Mouse (Mus musculus): ENCODE data around the gene Gm17428.
"Not testable (repeated sequence)": the region's sequence is repeated elsewhere in the genome, so short reads cannot be mapped to it uniquely, and the experiment has no call there.

The Gm17428 gene

GRCm38 (mm10) chr14:54989886-54990441 lies 13.2 kb downstream of the Gm17428 start:
- DNase-seq (ENCODE audit: low spot score) = no peak

- DNase-seq (ENCODE audit: low spot score) = no peak
These were observed 15.5 kb downstream of the Gm17428 start for GRCm38 (mm10) chr14:54992196-54992595.

- DNase-seq (ENCODE audit: low spot score) = no peak
These were observed 16.9 kb downstream of the Gm17428 start for GRCm38 (mm10) chr14:54993636-54994035.

GRCm38 (mm10) chr14:54994136-54994868 lies 17.6 kb downstream of the Gm17428 start, which contains the start of gene Myh7:
Gene Myh7, minus strand, starts transcription at chr14:54994626.
- no peak for DNase-seq (ENCODE audit: low spot score)

- no peak for DNase-seq (ENCODE audit: low spot score)
These were observed 18.1 kb downstream of the Gm17428 start for GRCm38 (mm10) chr14:54994869-54995186.

GRCm38 (mm10) chr14:54995457-54996138 lies 18.9 kb downstream of the Gm17428 start:
- no peak for DNase-seq (ENCODE audit: low spot score)

- no peak for DNase-seq (ENCODE audit: low spot score)
These were observed 20.1 kb downstream of the Gm17428 start for GRCm38 (mm10) chr14:54996793-54997192.

- no peak for DNase-seq (ENCODE audit: low spot score)
These were observed 20.6 kb downstream of the Gm17428 start for GRCm38 (mm10) chr14:54997297-54997696.

- no peak for DNase-seq (ENCODE audit: low spot score)
These were observed 21.9 kb downstream of the Gm17428 start for GRCm38 (mm10) chr14:54998680-54999079.

GRCm38 (mm10) chr14:54999868-55000267 lies 23.1 kb downstream of the Gm17428 start:
- DNase-seq (ENCODE audit: low spot score) = not testable (repeated sequence)

- DNase-seq (ENCODE audit: low spot score) = no peak
These were observed 24.1 kb downstream of the Gm17428 start for GRCm38 (mm10) chr14:55000814-55001213.

- no peak for DNase-seq (ENCODE audit: low spot score)
These were observed 24.7 kb downstream of the Gm17428 start for GRCm38 (mm10) chr14:55001446-55001845.

GRCm38 (mm10) chr14:55001938-55002686 lies 25.4 kb downstream of the Gm17428 start:
- no peak for DNase-seq (ENCODE audit: low spot score)

- no peak for DNase-seq (ENCODE audit: low spot score)
These were observed 26.0 kb downstream of the Gm17428 start for GRCm38 (mm10) chr14:55002687-55003120.

GRCm38 (mm10) chr14:55003878-55004855 lies 27.4 kb downstream of the Gm17428 start:
- DNase-seq (ENCODE audit: low spot score) = no peak

- DNase-seq (ENCODE audit: low spot score) = no peak
These were observed 28.8 kb downstream of the Gm17428 start for GRCm38 (mm10) chr14:55005506-55005905.

- no peak for DNase-seq (ENCODE audit: low spot score)
These were observed 29.2 kb downstream of the Gm17428 start for GRCm38 (mm10) chr14:55005967-55006366.

GRCm38 (mm10) chr14:55006541-55006940 lies 29.8 kb downstream of the Gm17428 start:
- no peak for DNase-seq (ENCODE audit: low spot score)

- no peak for DNase-seq (ENCODE audit: low spot score)
These were observed 30.6 kb downstream of the Gm17428 start for GRCm38 (mm10) chr14:55007120-55007908.

- DNase-seq (ENCODE audit: low spot score) = no peak
These were observed 31.7 kb downstream of the Gm17428 start for GRCm38 (mm10) chr14:55008417-55008816.
